Mouse (Mus musculus) C2C12 (cell line): Measurements from ENCODE around the gene Zfp292.

ENCODE experiments used
- CEBPB ChIP-seq: IDR thresholded peaks from one replicate; pipeline ENCODE4 v1.6.1; 2011; ENCODE audit warnings: low read depth, mild to moderate bottlenecking, control low read depth, moderate library complexity
- CTCF ChIP-seq: IDR thresholded peaks from one replicate; pipeline ENCODE4 v1.5.1; 2011; ENCODE audit not compliant: control insufficient read depth, insufficient read depth, insufficient read length
- FOSL1 ChIP-seq: IDR thresholded peaks from one replicate; pipeline ENCODE4 v1.8.0; 2011; ENCODE audit warnings: mild to moderate bottlenecking, low read length; ENCODE audit not compliant: poor library complexity, insufficient read depth, severe bottlenecking
- MAX ChIP-seq: IDR thresholded peaks from one replicate; pipeline ENCODE4 v1.6.1; 2011; ENCODE audit warnings: mild to moderate bottlenecking, control low read depth
- MYOG ChIP-seq: IDR thresholded peaks from one replicate; pipeline ENCODE4 v1.6.1; 2011; ENCODE audit not compliant: control insufficient read depth, insufficient read length; ENCODE audit errors: extremely low read depth

DNA sequence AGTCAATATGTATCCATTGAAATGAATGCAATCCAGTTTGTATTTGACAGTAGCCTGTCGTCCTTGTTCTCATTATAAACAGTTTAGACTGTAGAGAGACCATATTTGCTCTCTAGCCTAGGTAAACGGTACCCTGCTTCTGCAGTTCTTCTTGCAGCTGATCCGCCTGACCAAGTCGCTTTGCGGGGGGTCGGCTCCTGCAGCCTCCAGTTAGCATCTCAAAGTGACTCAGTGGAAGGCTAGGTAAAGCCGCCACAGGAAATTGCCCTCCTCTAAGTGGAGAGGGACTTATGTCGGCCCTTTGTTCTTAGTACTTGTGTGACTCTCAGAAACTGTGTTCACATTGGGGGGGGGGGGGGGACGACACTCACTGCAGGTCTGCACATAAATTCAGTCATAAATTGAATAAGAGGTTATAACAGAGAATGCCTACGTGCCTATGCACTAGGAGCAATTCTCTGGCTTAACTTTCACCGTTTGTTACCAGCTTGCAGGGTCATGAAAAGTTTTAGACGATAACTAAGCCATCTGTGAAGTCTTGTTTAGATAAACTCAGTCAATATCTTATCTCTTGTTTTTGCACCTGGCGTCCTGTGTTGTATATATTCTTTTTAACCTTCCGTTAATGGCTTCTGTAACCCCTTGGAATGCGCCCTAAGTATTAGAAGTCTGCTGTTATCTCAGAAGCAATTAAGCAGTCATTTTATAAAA is 6.5 kb upstream of the Zfp292 start:
- TF ChIP-seq CTCF (no peak), FOSL1 (no peak), CEBPB (no peak), MYOG (no peak), MAX (no peak)
